Mouse (Mus musculus): ENCODE data around the gene Pla2g6.

DNA sequence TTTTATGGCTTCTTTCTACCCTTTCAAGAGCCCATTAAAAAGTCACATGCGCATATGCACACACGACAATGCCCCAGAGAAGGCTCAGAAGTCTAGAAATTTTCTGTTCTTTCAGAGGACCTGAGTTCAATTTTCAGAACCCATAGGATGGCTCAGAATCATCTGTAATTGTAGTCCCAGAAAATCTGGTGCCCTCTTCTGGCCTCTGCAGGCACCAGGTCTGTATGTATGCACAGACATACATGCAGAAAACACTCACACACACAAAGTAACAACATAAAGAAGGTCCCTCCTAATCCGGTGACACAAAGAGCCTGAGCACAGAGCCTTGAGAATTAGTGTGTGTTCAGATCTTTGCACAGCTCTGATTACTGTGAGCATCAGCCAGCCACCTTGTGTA lies 37.9 kb downstream of the Pla2g6 start:
- no peak for TF ChIP-seq POLR2A (IDR thresholded peaks at IDR 0.05; ENCODE audit: low read depth, low read length)
- TF ChIP-seq MXI1 (IDR thresholded peaks at IDR 0.05; ENCODE audit: low read depth, low read length) = no peak
- TF ChIP-seq ZKSCAN1 (IDR thresholded peaks at IDR 0.05; ENCODE audit: borderline replicate concordance, low read depth, low read length) = no peak
- TF ChIP-seq POLR2AphosphoS2 (IDR thresholded peaks at IDR 0.05; ENCODE audit: low read depth, low read length) = no peak
- no peak for TF ChIP-seq USF1 (IDR thresholded peaks at IDR 0.05; ENCODE audit: low read depth, low read length)
- peak in 1 of 2 experiments; percentile 34; a peak in 2 of 4 replicates for TF ChIP-seq CTCF (conservative IDR thresholded peaks at IDR 0.05 in 1 of 2, IDR thresholded peaks at IDR 0.05 in 1 of 2; ENCODE audit: low read depth in 2 of 2, low read length in 2 of 2)
- no peak for TF ChIP-seq MYC (IDR thresholded peaks at IDR 0.05; ENCODE audit: low read depth, low read length)
- no peak for TF ChIP-seq UBTF (IDR thresholded peaks at IDR 0.05; ENCODE audit: low read depth, low read length)
- no peak for TF ChIP-seq HCFC1 (IDR thresholded peaks at IDR 0.05; ENCODE audit: low read depth, low read length)
- TF ChIP-seq RCOR1 (conservative IDR thresholded peaks at IDR 0.05; ENCODE audit: low read depth, low read length) = no peak
- no peak for TF ChIP-seq MEF2A (IDR thresholded peaks at IDR 0.05; ENCODE audit: borderline replicate concordance, low read depth, low read length)
- no peak for TF ChIP-seq CHD1 (IDR thresholded peaks at IDR 0.05; ENCODE audit: low read depth, low read length)
